Mouse (Mus musculus) brain, embryonic 14.5 days (tissue): ENCODE results near the gene Sorl1. TPM values are rescaled to one million over a fixed set of nuclear protein-coding genes. Genes with fewer than 3 reads are reported as not detected.
A peak's percentile ranks its signal among the peaks of the same experiment; 100 is the strongest.

Experiments used
- DNase-seq: peaks from one replicate; pipeline ENCODE4 v3.0.0-alpha.2; 2011; ENCODE audit warnings: low read depth
- CTCF ChIP-seq: fragments of 200-500 bp; IDR thresholded peaks from 2 replicates; pipeline ENCODE4 v1.5.1; 2012; ENCODE audit warnings: inconsistent platforms, mild to moderate bottlenecking, moderate library complexity, borderline replicate concordance; ENCODE audit not compliant: insufficient read depth, insufficient read length; ENCODE audit errors: extremely low read depth
- POLR2A ChIP-seq: fragments of 200-500 bp; IDR thresholded peaks from 2 replicates; pipeline ENCODE4 v1.6.1; 2012; ENCODE audit warnings: mild to moderate bottlenecking, inconsistent platforms, borderline replicate concordance; ENCODE audit not compliant: poor library complexity, insufficient read depth, insufficient read length, severe bottlenecking; ENCODE audit errors: extremely low read depth
- polyA plus RNA-seq: library from polyadenylated mRNA; depleted of rRNA; stranded (reverse); fragments of >200 nt; gene quantifications from 2 replicates; pipeline ENCODE4 v1.2.3, GENCODE M21; 2012

Gene Sorl1
- polyA plus RNA-seq, 1 experiment, result 16.3 TPM

- TF ChIP-seq POLR2A (no peak), CTCF (no peak)
- DNase-seq, result no peak
Measured at GRCm38 (mm10) chr9:42052713-42053356, 71.3 kb downstream of the Sorl1 start.

GRCm38 (mm10) chr9:42048542-42048941 is 75.6 kb downstream of the Sorl1 start:
- no peak for TF ChIP-seq CTCF
- no peak for TF ChIP-seq POLR2A
- DNase-seq, result peak; percentile 63

GRCm38 (mm10) chr9:42047786-42048185 is 76.3 kb downstream of the Sorl1 start:
- no peak for DNase-seq
- TF ChIP-seq POLR2A (no peak), CTCF (no peak)

- DNase-seq, result no peak
- TF ChIP-seq CTCF (no peak), POLR2A (no peak)
Measured at GRCm38 (mm10) chr9:42046248-42046647, 77.8 kb downstream of the Sorl1 start.

- TF ChIP-seq POLR2A (no peak), CTCF (no peak)
- DNase-seq, result no peak
Measured at GRCm38 (mm10) chr9:42044651-42045050, 79.4 kb downstream of the Sorl1 start.

- DNase-seq, result no peak
- TF ChIP-seq CTCF, result no peak
Measured at GRCm38 (mm10) chr9:42043934-42044333, 80.2 kb downstream of the Sorl1 start.

- TF ChIP-seq CTCF, result no peak
- TF ChIP-seq POLR2A, result no peak
- DNase-seq, result peak; percentile 72
Measured at GRCm38 (mm10) chr9:42039000-42039992, 84.8 kb downstream of the Sorl1 start.

- TF ChIP-seq POLR2A, result no peak
- TF ChIP-seq CTCF, result no peak
- DNase-seq, result no peak
Measured at GRCm38 (mm10) chr9:42036885-42037284, 87.2 kb downstream of the Sorl1 start.

- DNase-seq, result no peak
- no peak for TF ChIP-seq CTCF
- no peak for TF ChIP-seq POLR2A
Measured at GRCm38 (mm10) chr9:42035995-42036394, 88.1 kb downstream of the Sorl1 start.

- DNase-seq, result no peak
- no peak for TF ChIP-seq CTCF
Measured at GRCm38 (mm10) chr9:42035213-42035765, 88.8 kb downstream of the Sorl1 start.

GRCm38 (mm10) chr9:42034116-42034520 is 90.0 kb downstream of the Sorl1 start:
- DNase-seq, result no peak
- no peak for TF ChIP-seq CTCF
- no peak for TF ChIP-seq POLR2A

GRCm38 (mm10) chr9:42033291-42034115 is 90.6 kb downstream of the Sorl1 start:
- DNase-seq, result no peak

More at GRCm38 (mm10) chr9:42033291-42034115, 90.6 kb downstream of the Sorl1 start:
- TF ChIP-seq CTCF, result no peak
- TF ChIP-seq POLR2A, result no peak
